Mouse (Mus musculus) megakaryocyte, embryonic 14.5 days (primary cell): Measurements from ENCODE around the gene Ppp1r14a. TPM values are rescaled to one million over a fixed set of nuclear protein-coding genes. Genes with fewer than 3 reads are reported as not detected.

Source experiments
- H3K27me3 ChIP-seq: replicated peaks from 2 replicates; pipeline ENCODE3; 2012; ENCODE audit warnings: inconsistent platforms
- H3K36me3 ChIP-seq: replicated peaks from 2 replicates; pipeline ENCODE3; 2012; ENCODE audit warnings: low read length, inconsistent platforms, mixed read lengths
- H3K4me1 ChIP-seq: 2 replicates; pipeline ENCODE4 v1.6.1; 2012; ENCODE audit warnings: inconsistent platforms
- H3K4me3 ChIP-seq: replicated peaks from 2 replicates; pipeline ENCODE3; 2012; ENCODE audit warnings: moderate library complexity, mild to moderate bottlenecking, inconsistent platforms
- H3K9me3 ChIP-seq: 2 replicates; pipeline ENCODE4 v1.6.1; 2012; ENCODE audit warnings: inconsistent platforms
- FLI1 ChIP-seq: IDR thresholded peaks from 2 replicates; pipeline ENCODE4 v1.6.1; 2012; ENCODE audit warnings: low read length, inconsistent platforms, mixed read lengths
- GATA1 ChIP-seq: IDR thresholded peaks from 3 replicates; pipeline ENCODE4 v1.6.1; 2012; ENCODE audit warnings: mixed read lengths, low read length, inconsistent platforms, borderline replicate concordance
- polyA plus RNA-seq: library from polyadenylated mRNA; stranded (reverse); fragments of >175 nt; gene quantifications from 2 replicates; pipeline ENCODE4 v1.2.3, GENCODE M21; 2012; ENCODE audit warnings: low replicate concordance; ENCODE audit not compliant: insufficient read depth

Ppp1r14a gene
- polyA plus RNA-seq, 1 experiment, result 12.7 TPM

DNA sequence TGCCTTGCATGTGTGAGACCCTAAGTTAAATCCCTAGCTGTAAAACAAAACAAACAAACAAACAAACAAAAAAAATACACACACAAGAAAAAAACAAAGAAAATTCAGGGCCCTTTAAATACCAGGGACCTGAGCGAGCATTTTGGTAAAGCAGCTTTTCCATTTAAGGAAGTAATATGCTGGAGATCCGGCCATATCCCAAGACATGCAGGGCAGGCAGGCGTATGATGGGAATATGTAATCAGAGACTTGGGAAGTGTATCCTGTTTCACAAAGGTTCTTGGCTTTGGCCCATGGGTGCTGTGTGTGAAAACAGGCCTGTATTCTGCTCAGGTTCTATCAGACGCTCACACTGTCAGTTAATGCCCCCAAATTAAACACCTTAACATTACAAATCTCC is 11.6 kb upstream of the Ppp1r14a start:
- Histone ChIP-seq H3K4me1 (peaks cover 52% of the 10 kb centered on the region), H3K9me3 (no peaks in the 10 kb centered on the region), H3K36me3 (no peaks in the 10 kb centered on the region), H3K4me3 (no peak overlapping the region), H3K27me3 (peaks cover 31% of the 10 kb centered on the region)
- TF ChIP-seq FLI1, result no peak
- no peak for TF ChIP-seq GATA1

GRCm38 (mm10) chr7:29279261-29279660 is 9.8 kb upstream of the Ppp1r14a start:
- Histone ChIP-seq H3K4me3 (no peak overlapping the region), H3K36me3 (no peaks in the 10 kb centered on the region), H3K9me3 (no peaks in the 10 kb centered on the region), H3K27me3 (peaks cover 42% of the 10 kb centered on the region), H3K4me1 (peaks cover 50% of the 10 kb centered on the region)
- TF ChIP-seq GATA1, result no peak
- no peak for TF ChIP-seq FLI1

DNA sequence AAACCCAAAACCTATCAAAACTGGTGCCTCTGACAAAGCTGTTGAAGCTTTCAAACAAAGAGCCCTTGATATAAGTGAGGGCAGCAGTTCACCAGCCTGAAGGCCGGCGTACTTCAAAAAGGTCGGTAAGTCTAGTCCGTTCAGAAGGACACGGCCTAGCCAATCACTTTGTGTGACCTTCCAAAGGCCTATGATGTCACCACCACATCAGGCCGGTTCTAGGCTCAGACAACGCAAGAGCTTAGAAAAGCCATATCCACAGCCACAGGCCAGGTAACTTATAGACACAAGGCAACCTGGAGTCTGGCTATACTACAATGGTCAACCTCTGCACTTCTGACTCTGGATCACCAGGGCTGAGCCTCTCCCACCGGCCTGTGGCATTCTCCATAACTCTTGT is 9.2 kb upstream of the Ppp1r14a start:
- no peak for TF ChIP-seq FLI1
- TF ChIP-seq GATA1, result no peak
- Histone ChIP-seq H3K4me1 (peaks cover 45% of the 10 kb centered on the region), H3K4me3 (no peak overlapping the region), H3K9me3 (peaks cover 2% of the 10 kb centered on the region; the same call in 1 of the 2 replicates), H3K36me3 (no peaks in the 10 kb centered on the region), H3K27me3 (peaks cover 49% of the 10 kb centered on the region)

- H3K4me1 ChIP-seq, result peaks cover 39% of the 10 kb centered on the region
- no peaks in the 10 kb centered on the region for H3K36me3 ChIP-seq
- peak overlapping the region; percentile 93 for H3K4me3 ChIP-seq
- peaks cover 56% of the 10 kb centered on the region for H3K27me3 ChIP-seq
- H3K9me3 ChIP-seq, result peaks cover 7% of the 10 kb centered on the region; the same call in 1 of the 2 replicates
- no peak for TF ChIP-seq GATA1
- TF ChIP-seq FLI1, result no peak
Observed at GRCm38 (mm10) chr7:29280801-29281200, 8.3 kb upstream of the Ppp1r14a start.

DNA sequence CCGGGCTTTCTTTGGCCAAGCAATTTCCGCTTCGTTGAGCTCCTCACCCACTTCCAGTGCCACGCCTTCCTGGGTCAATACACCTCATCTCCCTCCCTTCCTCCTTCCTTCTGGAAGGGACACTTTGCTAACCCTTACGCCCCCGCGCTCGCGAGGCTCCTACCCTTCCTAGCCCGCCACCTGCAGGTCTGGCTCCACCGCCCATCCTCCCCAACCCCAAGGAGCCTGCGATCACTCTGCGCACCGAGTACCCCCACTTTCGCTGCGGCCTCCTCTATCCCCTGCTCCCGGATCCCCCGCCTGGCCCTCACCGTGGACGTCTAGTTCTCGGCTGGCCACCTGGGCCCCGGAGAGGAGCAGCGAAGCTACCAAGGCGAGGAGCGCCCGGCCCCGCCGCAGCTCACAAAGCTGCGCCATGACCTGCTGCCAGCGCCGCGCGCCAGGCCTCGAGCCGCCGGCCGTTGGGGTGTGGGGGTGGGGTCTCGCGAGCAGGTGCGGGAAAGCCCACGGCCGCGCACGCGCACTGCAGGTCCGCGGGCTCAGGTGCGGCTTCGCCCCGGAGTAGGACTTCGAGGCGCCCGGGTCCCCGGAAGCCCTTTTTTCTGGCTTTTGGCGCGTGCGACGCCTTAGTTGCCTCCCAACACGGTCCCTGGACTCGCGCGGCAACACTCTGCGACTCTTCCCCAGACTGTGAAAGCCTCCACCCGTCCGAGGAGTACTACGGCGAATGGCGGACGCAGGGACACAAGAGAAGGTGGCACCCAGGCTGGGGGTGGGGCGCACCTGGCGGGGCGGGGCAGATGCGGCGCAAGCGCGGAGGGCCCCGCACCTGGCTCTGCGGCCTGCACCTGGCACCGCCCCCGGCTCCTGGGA is 7.7 kb upstream of the Ppp1r14a start, which contains the start of gene Spint2:
Gene Spint2, minus strand, starts transcription at position 712 of the 873 bp plus-strand sequence.
- no peaks in the 10 kb centered on the region for H3K36me3 ChIP-seq
- TF ChIP-seq FLI1 (no peak), GATA1 (no peak)
- H3K27me3 ChIP-seq, result peaks cover 59% of the 10 kb centered on the region
- peak within 1 kb of the TSS; percentile 93 for H3K4me3 ChIP-seq
- peaks cover 32% of the 10 kb centered on the region for H3K4me1 ChIP-seq
- peaks cover 7% of the 10 kb centered on the region; the same call in 1 of the 2 replicates for H3K9me3 ChIP-seq

DNA sequence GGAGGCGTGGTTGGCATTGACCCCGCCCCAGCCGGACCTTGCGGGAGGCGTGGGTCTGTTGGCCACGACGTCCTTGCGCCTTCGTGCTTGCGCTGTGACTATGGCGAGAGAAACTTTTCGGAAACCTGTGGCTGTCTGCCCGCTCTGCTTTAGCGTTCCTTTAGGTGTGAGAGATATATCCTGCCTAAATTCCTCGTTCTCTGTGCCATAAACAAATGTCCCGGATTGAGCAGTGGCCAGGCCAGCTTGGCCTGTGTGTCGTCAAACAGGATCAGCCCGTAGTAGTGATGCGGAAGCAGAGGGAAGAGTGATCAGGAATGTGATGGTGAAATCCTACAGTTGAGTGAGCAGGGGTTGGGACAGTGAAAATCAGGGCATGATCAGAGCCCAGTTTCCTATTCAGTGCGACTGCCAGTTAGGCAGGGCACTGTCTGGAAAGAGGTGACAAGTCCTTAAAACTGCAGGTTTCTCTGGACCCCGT is 7.0 kb upstream of the Ppp1r14a start:
- Histone ChIP-seq H3K27me3 (peaks cover 61% of the 10 kb centered on the region), H3K4me3 (peak overlapping the region; percentile 93), H3K36me3 (no peaks in the 10 kb centered on the region), H3K4me1 (peaks cover 26% of the 10 kb centered on the region), H3K9me3 (peaks cover 7% of the 10 kb centered on the region; the same call in 1 of the 2 replicates)
- no peak for TF ChIP-seq FLI1
- no peak for TF ChIP-seq GATA1

- peaks cover 41% of the 10 kb centered on the region for H3K4me1 ChIP-seq
- H3K4me3 ChIP-seq, result no peak overlapping the region
- peaks cover 7% of the 10 kb centered on the region; the same call in 1 of the 2 replicates for H3K9me3 ChIP-seq
- H3K36me3 ChIP-seq, result no peaks in the 10 kb centered on the region
- peaks cover 71% of the 10 kb centered on the region for H3K27me3 ChIP-seq
- TF ChIP-seq FLI1, result no peak
- TF ChIP-seq GATA1, result no peak
Observed at GRCm38 (mm10) chr7:29283876-29284275, 5.2 kb upstream of the Ppp1r14a start.

GRCm38 (mm10) chr7:29284523-29284922 is 4.6 kb upstream of the Ppp1r14a start:
- H3K4me1 ChIP-seq, result peaks cover 47% of the 10 kb centered on the region
- no peaks in the 10 kb centered on the region for H3K36me3 ChIP-seq
- no peak overlapping the region for H3K4me3 ChIP-seq
- H3K9me3 ChIP-seq, result peaks cover 7% of the 10 kb centered on the region; the same call in 1 of the 2 replicates
- TF ChIP-seq FLI1 (no peak), GATA1 (no peak)
- peaks cover 71% of the 10 kb centered on the region for H3K27me3 ChIP-seq

GRCm38 (mm10) chr7:29287481-29287880 is 1.6 kb upstream of the Ppp1r14a start:
- H3K36me3 ChIP-seq, result no peaks in the 10 kb centered on the region
- H3K9me3 ChIP-seq, result peaks cover 7% of the 10 kb centered on the region; the same call in 1 of the 2 replicates
- H3K27me3 ChIP-seq, result peaks cover 59% of the 10 kb centered on the region
- TF ChIP-seq FLI1 (no peak), GATA1 (no peak)
- H3K4me1 ChIP-seq, result peaks cover 50% of the 10 kb centered on the region
- peak overlapping the region; percentile 34 for H3K4me3 ChIP-seq

- Histone ChIP-seq H3K4me3 (no peak overlapping the region), H3K4me1 (peaks cover 56% of the 10 kb centered on the region), H3K9me3 (peaks cover 7% of the 10 kb centered on the region; the same call in 1 of the 2 replicates), H3K27me3 (peaks cover 55% of the 10 kb centered on the region), H3K36me3 (no peaks in the 10 kb centered on the region)
- TF ChIP-seq GATA1 (no peak), FLI1 (no peak)
Observed at GRCm38 (mm10) chr7:29288079-29288478, 1.0 kb upstream of the Ppp1r14a start.
